Mouse (Mus musculus) MEL (cell line): ENCODE data around the gene Mrto4.

Experiments
- CHD1 ChIP-seq: IDR thresholded peaks from 2 replicates; pipeline ENCODE4 v1.6.1; 2012; ENCODE audit warnings: low read depth, mild to moderate bottlenecking, inconsistent platforms, low read length, improper control_type of control experiment
- CHD2 ChIP-seq: IDR thresholded peaks from 2 replicates; pipeline ENCODE4 v1.6.1; 2011; ENCODE audit warnings: low read length, improper control_type of control experiment
- CTCF ChIP-seq, 3 experiments: IDR thresholded peaks in 2 of 3; conservative IDR thresholded peaks in 1 of 3; 2 replicates each; pipeline ENCODE4 v1.5.1; 2011 to 2012; ENCODE audit warnings: low read length in 3 of 3, low read depth in 2 of 3, mild to moderate bottlenecking in 2 of 3, improper control_type of control experiment in 1 of 3, inconsistent platforms in 1 of 3, mixed read lengths in 1 of 3, moderate library complexity in 1 of 3; ENCODE audit not compliant: control insufficient read depth in 1 of 3, insufficient read depth in 1 of 3, poor library complexity in 1 of 3, severe bottlenecking in 1 of 3
- ETS1 ChIP-seq: IDR thresholded peaks from 2 replicates; pipeline ENCODE4 v1.6.1; 2012; ENCODE audit warnings: low read depth, mild to moderate bottlenecking, inconsistent platforms, low read length, improper control_type of control experiment, moderate library complexity
- HCFC1 ChIP-seq: IDR thresholded peaks from 2 replicates; pipeline ENCODE4 v1.6.1; 2012; ENCODE audit warnings: low read depth, mild to moderate bottlenecking, inconsistent platforms, low read length, improper control_type of control experiment, moderate library complexity
- KAT2A ChIP-seq: conservative IDR thresholded peaks from 2 replicates; pipeline ENCODE4 v1.6.1; 2012; ENCODE audit warnings: low read depth, low read length, improper control_type of control experiment, inconsistent platforms
- MYB ChIP-seq: IDR thresholded peaks from 2 replicates; pipeline ENCODE4 v1.6.1; 2011; ENCODE audit warnings: mild to moderate bottlenecking, low read depth, low read length, improper control_type of control experiment
- POLR2A ChIP-seq, 2 experiments: IDR thresholded peaks; 2 replicates each; pipeline ENCODE4 v1.6.1; 2011 to 2012; ENCODE audit warnings: low read length in 2 of 2, mild to moderate bottlenecking in 2 of 2, control low read depth in 1 of 2, improper control_type of control experiment in 1 of 2, low read depth in 1 of 2, moderate library complexity in 1 of 2; ENCODE audit not compliant: control insufficient read depth in 1 of 2, insufficient read depth in 1 of 2, poor library complexity in 1 of 2
- USF1 ChIP-seq: IDR thresholded peaks from 2 replicates; pipeline ENCODE4 v1.6.1; 2014; ENCODE audit warnings: low read depth, mild to moderate bottlenecking, inconsistent platforms, low read length, improper control_type of control experiment, moderate library complexity
- USF2 ChIP-seq, 2 experiments: IDR thresholded peaks; 2 replicates each; pipeline ENCODE4 v1.6.1; 2011 to 2012; ENCODE audit warnings: improper control_type of control experiment in 2 of 2, low read length in 2 of 2, borderline replicate concordance in 1 of 2, inconsistent platforms in 1 of 2, low read depth in 1 of 2, mild to moderate bottlenecking in 1 of 2; ENCODE audit not compliant: insufficient read depth in 1 of 2
- ZC3H11A ChIP-seq: IDR thresholded peaks from 2 replicates; pipeline ENCODE4 v1.6.1; 2012; ENCODE audit warnings: low read depth, mild to moderate bottlenecking, inconsistent platforms, low read length, improper control_type of control experiment

DNA sequence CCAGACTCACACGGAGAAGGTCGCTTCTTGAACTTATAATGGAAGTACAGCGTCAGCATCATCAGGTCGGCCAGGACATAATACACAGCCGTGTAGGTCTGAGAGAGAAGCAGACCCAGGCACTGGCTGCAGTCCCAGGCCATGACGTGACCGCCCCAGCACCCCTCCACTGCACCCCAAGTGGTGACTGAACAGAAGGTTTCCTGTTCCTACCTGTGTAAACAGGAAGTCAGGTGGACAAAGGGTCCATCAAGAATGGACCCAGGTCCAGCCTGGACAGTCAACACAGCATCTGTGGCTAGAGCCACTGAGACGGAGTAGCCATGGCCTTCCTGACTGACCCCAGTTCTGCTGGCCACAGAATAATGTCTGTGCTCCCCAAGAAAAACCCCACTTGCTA lies 50.6 kb downstream of the Mrto4 start:
- TF ChIP-seq POLR2A (IDR thresholded peaks at IDR 0.05; ENCODE audit: control insufficient read depth in 1 of 2, insufficient read depth in 1 of 2, low read depth in 1 of 2, low read length in 2 of 2, poor library complexity in 1 of 2) (no peak), CTCF (IDR thresholded peaks at IDR 0.05 in 2 of 3, conservative IDR thresholded peaks at IDR 0.05 in 1 of 3; ENCODE audit: control insufficient read depth in 1 of 3, insufficient read depth in 1 of 3, low read depth in 2 of 3, low read length in 3 of 3, poor library complexity in 1 of 3, severe bottlenecking in 1 of 3) (no peak), CHD1 (no peak), ETS1 (no peak), ZC3H11A (no peak), KAT2A (no peak), USF1 (no peak), MYB (no peak), HCFC1 (no peak), USF2 (IDR thresholded peaks at IDR 0.05; ENCODE audit: borderline replicate concordance in 1 of 2, insufficient read depth in 1 of 2, low read depth in 1 of 2, low read length in 2 of 2) (no peak), CHD2 (no peak)
